Mouse (Mus musculus): Measurements from ENCODE around the gene Gtf2ird1. TPM values are rescaled to one million over a fixed set of nuclear protein-coding genes. Genes with fewer than 3 reads are reported as not detected.

Gene Gtf2ird1
- polyA plus RNA-seq, 1 experiment from 2014 or later: 151 TPM

GRCm38 (mm10) chr5:134423930-134424329 lies 32.6 kb downstream of the Gtf2ird1 start:
- no peak overlapping the region for H3K27ac ChIP-seq

GRCm38 (mm10) chr5:134423372-134423771 lies 33.1 kb downstream of the Gtf2ird1 start:
- Histone ChIP-seq H3K9ac (no peak overlapping the region), H3K9me3 (no peaks in the 10 kb centered on the region), H3K27me3 (no peaks in the 10 kb centered on the region), H3K4me3 (no peak overlapping the region), H3K4me2 (replicated peaks) (no peak overlapping the region), H3K36me3 (peaks cover 6% of the 10 kb centered on the region; the same call in 1 of the 2 replicates), H3K27ac (no peak overlapping the region), H3K4me1 (peaks cover 20% of the 10 kb centered on the region)
- ATAC-seq (ENCODE audit: insufficient number of reproducible peaks, insufficient read depth, low FRiP score, low TSS enrichment): no peak
- WGBS: 92% methylated on average over 6 of the region's 6 CpGs

More at GRCm38 (mm10) chr5:134423930-134424329, 32.6 kb downstream of the Gtf2ird1 start:
- Histone ChIP-seq H3K9me3 (no peaks in the 10 kb centered on the region), H3K36me3 (peaks cover 6% of the 10 kb centered on the region; the same call in 1 of the 2 replicates), H3K27me3 (no peaks in the 10 kb centered on the region), H3K4me2 (replicated peaks) (no peak overlapping the region), H3K4me1 (peaks cover 20% of the 10 kb centered on the region), H3K9ac (no peak overlapping the region), H3K4me3 (no peak overlapping the region)
- 90% methylated on average over 5 of the region's 5 CpGs for WGBS
- no peak for ATAC-seq (ENCODE audit: insufficient number of reproducible peaks, insufficient read depth, low FRiP score, low TSS enrichment)

- H3K4me1 ChIP-seq: peaks cover 20% of the 10 kb centered on the region
- no peaks in the 10 kb centered on the region for H3K27me3 ChIP-seq
- no peak overlapping the region for H3K4me2 ChIP-seq (replicated peaks)
- H3K9ac ChIP-seq: no peak overlapping the region
- 91% methylated on average over 11 of the region's 12 CpGs for WGBS
- no peak overlapping the region for H3K27ac ChIP-seq
- no peak for ATAC-seq (ENCODE audit: insufficient number of reproducible peaks, insufficient read depth, low FRiP score, low TSS enrichment)
- H3K36me3 ChIP-seq: peaks cover 14% of the 10 kb centered on the region
- H3K4me3 ChIP-seq: no peak overlapping the region
- no peaks in the 10 kb centered on the region for H3K9me3 ChIP-seq
These were observed 34.1 kb downstream of the Gtf2ird1 start for GRCm38 (mm10) chr5:134422265-134422925.

- Histone ChIP-seq H3K9ac (no peak overlapping the region), H3K27ac (0 out of 2 replicates have a peak overlapping the region, but pooled peaks have one; percentile 26), H3K36me3 (peaks cover 27% of the 10 kb centered on the region), H3K4me1 (peaks cover 20% of the 10 kb centered on the region), H3K4me2 (replicated peaks) (no peak overlapping the region), H3K4me3 (no peak overlapping the region), H3K9me3 (no peaks in the 10 kb centered on the region), H3K27me3 (no peaks in the 10 kb centered on the region)
- 49% methylated on average over 9 of the region's 9 CpGs for WGBS
- ATAC-seq (ENCODE audit: insufficient number of reproducible peaks, insufficient read depth, low FRiP score, low TSS enrichment): no peak
These were observed 35.5 kb downstream of the Gtf2ird1 start for GRCm38 (mm10) chr5:134421061-134421460.

- no peak overlapping the region for H3K4me3 ChIP-seq
- H3K4me1 ChIP-seq: peaks cover 20% of the 10 kb centered on the region
- H3K27ac ChIP-seq: no peak overlapping the region
- H3K36me3 ChIP-seq: peaks cover 41% of the 10 kb centered on the region
- no peak for ATAC-seq (ENCODE audit: insufficient number of reproducible peaks, insufficient read depth, low FRiP score, low TSS enrichment)
- no peak overlapping the region for H3K9ac ChIP-seq
- 91% methylated on average over 5 of the region's 5 CpGs for WGBS
- no peaks in the 10 kb centered on the region for H3K27me3 ChIP-seq
- H3K9me3 ChIP-seq: no peaks in the 10 kb centered on the region
- no peak overlapping the region for H3K4me2 ChIP-seq (replicated peaks)
These were observed 36.8 kb downstream of the Gtf2ird1 start for GRCm38 (mm10) chr5:134419700-134420099.

- H3K9me3 ChIP-seq: no peaks in the 10 kb centered on the region
- H3K4me2 ChIP-seq (replicated peaks): no peak overlapping the region
- 97% methylated on average over 6 of the region's 6 CpGs for WGBS
- no peaks in the 10 kb centered on the region for H3K27me3 ChIP-seq
- no peak for ATAC-seq (ENCODE audit: insufficient number of reproducible peaks, insufficient read depth, low FRiP score, low TSS enrichment)
- no peak overlapping the region for H3K9ac ChIP-seq
- H3K36me3 ChIP-seq: peaks cover 51% of the 10 kb centered on the region
- H3K4me1 ChIP-seq: peaks cover 20% of the 10 kb centered on the region
- no peak overlapping the region for H3K4me3 ChIP-seq
- H3K27ac ChIP-seq: no peak overlapping the region
These were observed 38.0 kb downstream of the Gtf2ird1 start for GRCm38 (mm10) chr5:134418315-134419074.

- ATAC-seq (ENCODE audit: insufficient number of reproducible peaks, insufficient read depth, low FRiP score, low TSS enrichment): no peak
- no peak overlapping the region for H3K4me3 ChIP-seq
- H3K4me2 ChIP-seq (replicated peaks): no peak overlapping the region
- H3K4me1 ChIP-seq: no peaks in the 10 kb centered on the region
- WGBS: 90% methylated on average over 2 of the region's 2 CpGs
- H3K27me3 ChIP-seq: no peaks in the 10 kb centered on the region
- H3K9me3 ChIP-seq: no peaks in the 10 kb centered on the region
- H3K9ac ChIP-seq: no peak overlapping the region
- no peak overlapping the region for H3K27ac ChIP-seq
- H3K36me3 ChIP-seq: peaks cover 89% of the 10 kb centered on the region
These were observed 44.2 kb downstream of the Gtf2ird1 start for GRCm38 (mm10) chr5:134412341-134412740.

- no peak overlapping the region for H3K4me3 ChIP-seq
- 96% methylated on average over 7 of the region's 7 CpGs for WGBS
- H3K4me1 ChIP-seq: no peaks in the 10 kb centered on the region
- no peak overlapping the region for H3K27ac ChIP-seq
- no peak overlapping the region for H3K9ac ChIP-seq
- peaks cover 89% of the 10 kb centered on the region for H3K36me3 ChIP-seq
- H3K4me2 ChIP-seq (replicated peaks): no peak overlapping the region
- H3K9me3 ChIP-seq: no peaks in the 10 kb centered on the region
- H3K27me3 ChIP-seq: no peaks in the 10 kb centered on the region
- ATAC-seq (ENCODE audit: insufficient number of reproducible peaks, insufficient read depth, low FRiP score, low TSS enrichment): no peak; the same call in 1 of the 2 replicates
These were observed 46.1 kb downstream of the Gtf2ird1 start for GRCm38 (mm10) chr5:134410307-134410836.

- Histone ChIP-seq H3K4me3 (no peak overlapping the region), H3K4me2 (replicated peaks) (no peak overlapping the region), H3K36me3 (peaks cover 89% of the 10 kb centered on the region), H3K4me1 (no peaks in the 10 kb centered on the region), H3K9ac (no peak overlapping the region), H3K27me3 (no peaks in the 10 kb centered on the region), H3K9me3 (no peaks in the 10 kb centered on the region), H3K27ac (no peak overlapping the region)
- no peak for ATAC-seq (ENCODE audit: insufficient number of reproducible peaks, insufficient read depth, low FRiP score, low TSS enrichment)
- WGBS: 95% methylated on average over 6 of the region's 6 CpGs
These were observed 46.8 kb downstream of the Gtf2ird1 start for GRCm38 (mm10) chr5:134409606-134410306.

- Histone ChIP-seq H3K9me3 (no peaks in the 10 kb centered on the region), H3K4me3 (no peak overlapping the region), H3K4me2 (replicated peaks) (no peak overlapping the region), H3K27ac (no peak overlapping the region), H3K27me3 (no peaks in the 10 kb centered on the region), H3K36me3 (peaks cover 95% of the 10 kb centered on the region), H3K4me1 (no peaks in the 10 kb centered on the region), H3K9ac (no peak overlapping the region)
- WGBS: 91% methylated on average over 5 of the region's 5 CpGs
- no peak for ATAC-seq (ENCODE audit: insufficient number of reproducible peaks, insufficient read depth, low FRiP score, low TSS enrichment)
These were observed 48.4 kb downstream of the Gtf2ird1 start for GRCm38 (mm10) chr5:134408119-134408518.

- Histone ChIP-seq H3K4me2 (replicated peaks) (no peak overlapping the region), H3K27ac (no peak overlapping the region), H3K9me3 (no peaks in the 10 kb centered on the region), H3K4me3 (no peak overlapping the region), H3K4me1 (0 out of 2 replicates have a peak, but pooled peaks cover 3% of the 10 kb centered on the region), H3K27me3 (no peaks in the 10 kb centered on the region), H3K36me3 (peaks cover 92% of the 10 kb centered on the region), H3K9ac (no peak overlapping the region)
- WGBS: 94% methylated on average over 18 of the region's 18 CpGs
- ATAC-seq (ENCODE audit: insufficient number of reproducible peaks, insufficient read depth, low FRiP score, low TSS enrichment): no peak
These were observed 54.7 kb downstream of the Gtf2ird1 start for GRCm38 (mm10) chr5:134401841-134402240.

Measured in embryonic facial prominence, embryonic 12.5 days (tissue).